Mouse (Mus musculus) small intestine, adult 2 months (tissue): ENCODE data around the gene Grin2b.

Source experiments
- CTCF ChIP-seq: fragments of 200-500 bp; IDR thresholded peaks from 2 replicates; pipeline ENCODE4 v1.5.1; 2012; ENCODE audit warnings: low read depth, mild to moderate bottlenecking, control low read depth, inconsistent platforms, low read length, moderate library complexity, mixed read lengths; ENCODE audit not compliant: insufficient replicate concordance, insufficient read length; ENCODE audit errors: extremely low read depth
- POLR2A ChIP-seq: fragments of 200-500 bp; IDR thresholded peaks from 2 replicates; pipeline ENCODE4 v1.6.1; 2012; ENCODE audit warnings: low read depth, mild to moderate bottlenecking, control low read depth, inconsistent platforms, low read length, moderate library complexity

DNA sequence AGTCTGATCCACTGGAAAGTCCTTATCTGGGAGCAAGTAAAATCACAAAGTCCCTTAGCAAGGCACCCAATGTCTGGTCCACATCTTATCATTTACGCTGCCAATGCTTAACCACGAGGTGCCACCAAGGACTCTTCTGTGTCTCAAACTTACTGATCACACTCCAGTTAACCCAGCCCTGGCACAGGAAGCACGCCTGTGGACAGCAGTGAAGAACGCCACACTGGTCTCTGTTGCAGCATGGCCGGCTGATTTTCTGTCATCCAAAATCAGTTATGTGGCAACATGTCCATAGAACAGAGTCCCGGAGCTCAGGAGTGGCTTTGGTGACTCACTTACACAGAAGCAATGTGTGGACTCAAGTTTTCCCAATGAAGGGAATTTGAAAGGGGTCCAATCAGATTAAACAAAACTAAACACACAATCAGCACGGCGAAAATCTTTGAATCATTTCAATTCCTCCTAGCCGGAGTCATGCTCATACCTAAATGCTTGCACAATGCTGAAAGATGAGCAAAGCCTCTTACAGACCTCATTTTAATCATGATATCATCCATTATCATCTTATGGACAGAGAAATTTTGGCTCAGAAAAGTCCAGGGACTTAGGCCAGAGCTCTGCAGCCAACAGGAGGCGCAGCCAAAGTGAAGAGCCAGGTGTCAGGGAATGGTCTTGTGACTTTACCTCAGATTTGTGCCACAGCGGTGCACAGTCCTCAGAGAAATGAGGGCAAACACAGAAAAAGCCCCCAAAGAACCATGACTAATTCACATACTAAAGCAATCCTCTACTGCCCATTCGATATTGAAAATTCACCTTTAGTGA is 159.5 kb downstream of the Grin2b start:
- TF ChIP-seq CTCF (no peak), POLR2A (no peak)
